Mouse (Mus musculus): Measurements from ENCODE around the gene Hint2. TPM values are rescaled to one million over a fixed set of nuclear protein-coding genes. Genes with fewer than 3 reads are reported as not detected.

The Hint2 gene
- total and polyA plus RNA-seq, 3 experiments, result 6.4 to 27.9 (median 17.8) TPM

DNA sequence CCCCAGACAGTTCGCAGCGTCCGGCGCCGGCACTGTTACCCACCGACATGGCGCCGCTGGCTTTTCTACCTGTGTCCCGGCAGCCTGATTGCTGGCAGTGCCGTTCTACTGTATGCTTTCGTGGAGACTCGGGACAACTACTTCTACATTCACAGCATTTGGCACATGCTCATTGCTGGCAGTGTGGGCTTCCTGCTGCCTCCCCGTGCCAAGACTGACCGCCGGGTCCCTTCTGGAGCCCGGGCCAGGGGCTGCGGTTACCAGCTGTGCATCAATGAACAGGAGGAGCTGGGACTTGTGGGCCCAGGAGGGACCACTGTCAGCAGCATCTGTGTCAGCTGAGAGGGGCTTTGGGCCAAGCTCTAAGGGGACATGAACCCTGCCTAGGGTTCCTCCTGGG, 33.8 kb upstream of the Hint2 start:
- no peak for TF ChIP-seq USF1 (IDR thresholded peaks at IDR 0.05; ENCODE audit: low read depth, low read length)
- no peak for TF ChIP-seq SMC3 (IDR thresholded peaks at IDR 0.05; ENCODE audit: low read depth, low read length)
- TF ChIP-seq POLR2A (IDR thresholded peaks at IDR 0.05; ENCODE audit: low read depth, low read length), result no peak
- TF ChIP-seq EP300 (IDR thresholded peaks at IDR 0.05; ENCODE audit: low read length), result no peak
- no peak for TF ChIP-seq CTCF (conservative IDR thresholded peaks at IDR 0.05 in 1 of 2, IDR thresholded peaks at IDR 0.05 in 1 of 2; ENCODE audit: low read depth in 2 of 2, low read length in 2 of 2)
- TF ChIP-seq BHLHE40 (IDR thresholded peaks at IDR 0.05; ENCODE audit: low read depth, low read length), result no peak
- TF ChIP-seq MXI1 (IDR thresholded peaks at IDR 0.05; ENCODE audit: low read depth, low read length), result no peak
- TF ChIP-seq E2F4 (IDR thresholded peaks at IDR 0.05; ENCODE audit: insufficient replicate concordance, low read depth, low read length), result no peak
- no peak for TF ChIP-seq TBP (conservative IDR thresholded peaks at IDR 0.05; ENCODE audit: low read depth, low read length)
- no peak for TF ChIP-seq HCFC1 (IDR thresholded peaks at IDR 0.05; ENCODE audit: low read depth, low read length)
- no peak for TF ChIP-seq GABPA (IDR thresholded peaks at IDR 0.05; ENCODE audit: insufficient replicate concordance, low read depth, low read length)
- TF ChIP-seq MEF2A (IDR thresholded peaks at IDR 0.05; ENCODE audit: borderline replicate concordance, low read depth, low read length), result no peak
- no peak for TF ChIP-seq TCF12 (IDR thresholded peaks at IDR 0.05; ENCODE audit: low read depth, low read length)
- Histone ChIP-seq H3K27ac (ENCODE audit: insufficient read depth, low read depth) (no peak overlapping the region), H3K4me3 (replicated peaks in 1 of 3; ENCODE audit: low read depth in 2 of 3, low read length in 2 of 3, poor library complexity in 1 of 3) (no peak overlapping the region), H3K4me2 (ENCODE audit: insufficient read depth, low read depth, poor library complexity, severe bottlenecking) (no peak overlapping the region), H3K79me2 (replicated peaks; ENCODE audit: control insufficient read depth, extremely low read depth, insufficient read depth, poor library complexity, severe bottlenecking) (no peaks in the 10 kb centered on the region), H3K4me1 (ENCODE audit: control insufficient read depth in 1 of 2, insufficient read depth in 2 of 2) (no peaks in the 10 kb centered on the region), H3K27me3 (replicated peaks) (peaks cover 89% of the 10 kb centered on the region), H3K36me3 (replicated peaks in 1 of 2; ENCODE audit: control insufficient read depth in 1 of 2, insufficient read depth in 1 of 2, low read length in 1 of 2) (no peaks in the 10 kb centered on the region), H3K9ac (ENCODE audit: insufficient read depth, low read depth) (no peak overlapping the region), H3K9me3 (replicated peaks; ENCODE audit: low read length) (no peaks in the 10 kb centered on the region)
- no peak for DNase-seq (ENCODE audit: extremely low read depth)
- in situ Hi-C loops (cut with MboI; ENCODE audit: low pct_ligation_motif_present, low pct_unique_long_range_greater_than_20kb, low sequenced_read_pairs) (no loop called here), dilution Hi-C loops (cut with MboI; ENCODE audit: extremely low pct_ligation_motif_present, extremely low pct_unique_long_range_greater_than_20kb, low sequenced_read_pairs) (no loop called here)

DNA sequence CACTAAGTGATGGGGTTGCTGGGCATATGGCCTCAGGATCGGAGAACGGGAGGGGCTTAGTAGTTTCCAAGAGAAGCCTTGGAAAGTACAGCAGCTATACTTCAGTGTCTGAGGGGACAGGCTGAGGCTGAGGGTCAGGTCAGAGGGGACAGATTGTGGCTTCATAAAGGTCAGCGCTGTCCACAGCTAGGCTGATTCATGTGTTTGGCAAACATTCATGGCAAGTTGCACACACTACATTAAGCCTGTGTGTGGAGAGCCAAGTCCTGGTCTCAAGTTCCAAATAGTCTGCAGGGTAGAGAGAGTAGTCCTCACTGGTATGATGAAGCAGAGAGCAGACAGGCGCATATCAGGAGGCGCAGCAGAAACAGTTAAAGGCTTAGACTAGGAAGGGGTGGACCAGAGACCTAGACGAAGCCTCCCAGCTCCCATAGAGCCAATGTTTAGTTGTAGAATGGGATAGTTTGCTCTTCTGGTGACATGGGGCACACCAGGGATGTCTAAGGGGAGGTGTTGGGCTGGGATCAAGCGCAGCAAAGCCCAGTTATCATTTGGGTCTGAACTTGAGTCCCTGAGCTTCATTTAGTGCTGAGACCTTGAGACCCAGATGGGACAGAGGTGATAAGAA, 23.3 kb upstream of the Hint2 start:
- H3K4me3 ChIP-seq (replicated peaks in 1 of 3; ENCODE audit: low read depth in 2 of 3, low read length in 2 of 3, poor library complexity in 1 of 3), result no peak overlapping the region
- TF ChIP-seq E2F4 (IDR thresholded peaks at IDR 0.05; ENCODE audit: insufficient replicate concordance, low read depth, low read length), result no peak
- H3K36me3 ChIP-seq (replicated peaks in 1 of 2; ENCODE audit: control insufficient read depth in 1 of 2, insufficient read depth in 1 of 2, low read length in 1 of 2), result no peaks in the 10 kb centered on the region
- no peaks in the 10 kb centered on the region for H3K4me1 ChIP-seq (ENCODE audit: control insufficient read depth in 1 of 2, insufficient read depth in 2 of 2)
- DNase-seq (ENCODE audit: extremely low read depth), result no peak
- H3K9me3 ChIP-seq (replicated peaks; ENCODE audit: low read length), result no peaks in the 10 kb centered on the region
- H3K27me3 ChIP-seq (replicated peaks), result peaks cover 93% of the 10 kb centered on the region
- no peak overlapping the region for H3K4me2 ChIP-seq (ENCODE audit: insufficient read depth, low read depth, poor library complexity, severe bottlenecking)
- H3K27ac ChIP-seq (ENCODE audit: insufficient read depth, low read depth), result no peak overlapping the region
- no peak overlapping the region for H3K9ac ChIP-seq (ENCODE audit: insufficient read depth, low read depth)
- dilution Hi-C loops (cut with MboI; ENCODE audit: extremely low pct_ligation_motif_present, extremely low pct_unique_long_range_greater_than_20kb, low sequenced_read_pairs) (no loop called here), in situ Hi-C loops (cut with MboI; ENCODE audit: low pct_ligation_motif_present, low pct_unique_long_range_greater_than_20kb, low sequenced_read_pairs) (no loop called here)
- H3K79me2 ChIP-seq (replicated peaks; ENCODE audit: control insufficient read depth, extremely low read depth, insufficient read depth, poor library complexity, severe bottlenecking), result no peaks in the 10 kb centered on the region

DNA sequence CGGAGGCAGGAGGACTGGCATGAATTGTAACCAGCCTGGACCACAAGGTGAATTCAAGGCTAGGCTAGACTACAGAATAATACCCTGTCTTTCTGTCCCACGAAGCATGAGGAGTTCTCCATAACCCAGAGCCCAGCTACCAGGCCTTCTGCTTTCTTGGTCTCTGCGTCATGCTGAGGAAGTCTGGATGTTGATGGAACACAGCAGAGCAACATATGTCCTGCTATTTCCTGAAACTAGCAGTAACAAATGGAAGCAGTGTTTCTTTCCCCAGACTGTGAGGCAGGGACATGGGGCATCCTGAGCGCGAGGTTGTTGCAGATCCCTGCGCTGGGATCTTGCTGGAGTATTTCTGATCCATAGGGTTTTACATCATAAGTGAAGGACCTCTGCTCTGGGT, 22.3 kb upstream of the Hint2 start:
- H3K4me1 ChIP-seq (ENCODE audit: control insufficient read depth in 1 of 2, insufficient read depth in 2 of 2), result no peaks in the 10 kb centered on the region
- peaks cover 93% of the 10 kb centered on the region for H3K27me3 ChIP-seq (replicated peaks)
- TF ChIP-seq NRF1 (IDR thresholded peaks at IDR 0.05; ENCODE audit: low read depth, low read length) (no peak), ZNF384 (IDR thresholded peaks at IDR 0.05; ENCODE audit: low read depth, low read length) (no peak), USF2 (conservative IDR thresholded peaks at IDR 0.05; ENCODE audit: low read depth, low read length) (no peak), MAFK (IDR thresholded peaks at IDR 0.05; ENCODE audit: insufficient replicate concordance, low read length) (no peak), GABPA (IDR thresholded peaks at IDR 0.05; ENCODE audit: insufficient replicate concordance, low read depth, low read length) (no peak), UBTF (IDR thresholded peaks at IDR 0.05; ENCODE audit: low read depth, low read length) (no peak), MYC (IDR thresholded peaks at IDR 0.05; ENCODE audit: low read depth, low read length) (no peak), EP300 (IDR thresholded peaks at IDR 0.05; ENCODE audit: low read length) (no peak), ZMIZ1 (IDR thresholded peaks at IDR 0.05; ENCODE audit: low read depth, low read length) (no peak), JUN (IDR thresholded peaks at IDR 0.05; ENCODE audit: insufficient read depth, low read depth, low read length) (no peak), BHLHE40 (IDR thresholded peaks at IDR 0.05; ENCODE audit: low read depth, low read length) (no peak)
- in situ Hi-C loops (cut with MboI; ENCODE audit: low pct_ligation_motif_present, low pct_unique_long_range_greater_than_20kb, low sequenced_read_pairs), result no loop called here
- H3K9ac ChIP-seq (ENCODE audit: insufficient read depth, low read depth), result no peak overlapping the region
- dilution Hi-C loops (cut with MboI; ENCODE audit: extremely low pct_ligation_motif_present, extremely low pct_unique_long_range_greater_than_20kb, low sequenced_read_pairs), result no loop called here
- DNase-seq (ENCODE audit: extremely low read depth), result no peak
- no peaks in the 10 kb centered on the region for H3K9me3 ChIP-seq (replicated peaks; ENCODE audit: low read length)
- H3K27ac ChIP-seq (ENCODE audit: insufficient read depth, low read depth), result no peak overlapping the region
- H3K4me2 ChIP-seq (ENCODE audit: insufficient read depth, low read depth, poor library complexity, severe bottlenecking), result no peak overlapping the region
- H3K36me3 ChIP-seq (replicated peaks in 1 of 2; ENCODE audit: control insufficient read depth in 1 of 2, insufficient read depth in 1 of 2, low read length in 1 of 2), result no peaks in the 10 kb centered on the region
- no peaks in the 10 kb centered on the region for H3K79me2 ChIP-seq (replicated peaks; ENCODE audit: control insufficient read depth, extremely low read depth, insufficient read depth, poor library complexity, severe bottlenecking)
- no peak overlapping the region for H3K4me3 ChIP-seq (replicated peaks in 1 of 3; ENCODE audit: low read depth in 2 of 3, low read length in 2 of 3, poor library complexity in 1 of 3)

All from CH12.LX (cell line).